Mouse (Mus musculus) small intestine, adult 2 months (tissue): Measurements from ENCODE around the gene Wnt9b. TPM values are rescaled to one million over a fixed set of nuclear protein-coding genes. Genes with fewer than 3 reads are reported as not detected.

Experiments
- H3K27ac ChIP-seq: fragments of 200-500 bp; 2 replicates; pipeline ENCODE4 v1.5.1; 2012; ENCODE audit warnings: low read depth, low read length, control low read depth, inconsistent platforms; ENCODE audit not compliant: insufficient read depth
- H3K27me3 ChIP-seq: fragments of 200-500 bp; 2 replicates; pipeline ENCODE4 v1.6.1; 2012; ENCODE audit warnings: mild to moderate bottlenecking, moderate library complexity, low read length, inconsistent platforms; ENCODE audit not compliant: control insufficient read depth, insufficient read depth
- H3K36me3 ChIP-seq: fragments of 200-500 bp; 2 replicates; pipeline ENCODE4 v1.6.1; 2012; ENCODE audit warnings: mild to moderate bottlenecking, low read length, control low read depth, inconsistent platforms; ENCODE audit not compliant: control insufficient read depth, insufficient read depth
- H3K4me1 ChIP-seq: fragments of 200-500 bp; 2 replicates; pipeline ENCODE4 v1.6.1; 2012; ENCODE audit warnings: low read length, inconsistent platforms, mixed read lengths; ENCODE audit not compliant: control insufficient read depth, insufficient read depth, insufficient read length
- H3K4me3 ChIP-seq: fragments of 200-500 bp; 2 replicates; pipeline ENCODE4 v1.5.1; 2012; ENCODE audit warnings: low read depth, mild to moderate bottlenecking, control low read depth, inconsistent platforms, low read length, moderate library complexity
- CTCF ChIP-seq: fragments of 200-500 bp; IDR thresholded peaks from 2 replicates; pipeline ENCODE4 v1.5.1; 2012; ENCODE audit warnings: low read depth, mild to moderate bottlenecking, control low read depth, inconsistent platforms, low read length, moderate library complexity, mixed read lengths; ENCODE audit not compliant: insufficient replicate concordance, insufficient read length; ENCODE audit errors: extremely low read depth
- POLR2A ChIP-seq: fragments of 200-500 bp; IDR thresholded peaks from 2 replicates; pipeline ENCODE4 v1.6.1; 2012; ENCODE audit warnings: low read depth, mild to moderate bottlenecking, control low read depth, inconsistent platforms, low read length, moderate library complexity
- WGBS: fragments of 180-500 bp; shearing (Covaris S2); methylation state at CpG from one replicate; pipeline ENCODE4 v1.1.7; 2018; 5-methylcytosine and 5-hydroxymethylcytosine counted together
- polyA plus RNA-seq: library from polyadenylated mRNA; depleted of rRNA; stranded (reverse); fragments of >200 nt; gene quantifications from 2 replicates; pipeline ENCODE4 v1.2.3, GENCODE M21; 2012

Gene Wnt9b
- polyA plus RNA-seq, 1 experiment, result 0.10 TPM

- Histone ChIP-seq H3K4me1 (peaks cover 2% of the 10 kb centered on the region; the same call in 1 of the 2 replicates), H3K27ac (no peak overlapping the region), H3K27me3 (no peaks in the 10 kb centered on the region), H3K4me3 (no peak overlapping the region), H3K36me3 (no peaks in the 10 kb centered on the region)
- 49% methylated on average over 11 of the region's 11 CpGs for WGBS
- TF ChIP-seq POLR2A (no peak), CTCF (peak; percentile 40; the same call in 1 of the 2 replicates)
Measured at GRCm38 (mm10) chr11:103758054-103758453, 8.4 kb upstream of the Wnt9b start.

- H3K4me1 ChIP-seq, result peaks cover 6% of the 10 kb centered on the region; the same call in 1 of the 2 replicates
- 50% methylated on average over 3 of the region's 3 CpGs for WGBS
- H3K27ac ChIP-seq, result no peak overlapping the region
- TF ChIP-seq CTCF (no peak), POLR2A (no peak)
- no peak overlapping the region for H3K4me3 ChIP-seq
- H3K27me3 ChIP-seq, result peaks cover 14% of the 10 kb centered on the region
- no peaks in the 10 kb centered on the region for H3K36me3 ChIP-seq
Measured at GRCm38 (mm10) chr11:103750612-103751011, 991 bp upstream of the Wnt9b start.

GRCm38 (mm10) chr11:103735046-103735781, 14.4 kb downstream of the Wnt9b start:
- 0 out of 2 replicates have a peak overlapping the region, but pooled peaks have one; percentile 5 for H3K4me3 ChIP-seq
- peak overlapping the region; percentile 44; the same call in 1 of the 2 replicates for H3K27ac ChIP-seq

GRCm38 (mm10) chr11:103734411-103735045, 15.1 kb downstream of the Wnt9b start:
- no peak overlapping the region for H3K27ac ChIP-seq
- no peak overlapping the region for H3K4me3 ChIP-seq
- H3K27me3 ChIP-seq, result no peaks in the 10 kb centered on the region
- TF ChIP-seq CTCF, result no peak
- TF ChIP-seq POLR2A, result no peak
- no peaks in the 10 kb centered on the region for H3K36me3 ChIP-seq
- peaks cover 27% of the 10 kb centered on the region for H3K4me1 ChIP-seq
- 29% methylated on average over 5 of the region's 5 CpGs for WGBS

More at GRCm38 (mm10) chr11:103735046-103735781, 14.4 kb downstream of the Wnt9b start:
- H3K36me3 ChIP-seq, result no peaks in the 10 kb centered on the region
- no peaks in the 10 kb centered on the region for H3K27me3 ChIP-seq
- no peak for TF ChIP-seq POLR2A
- TF ChIP-seq CTCF, result no peak
- 25% methylated on average over 19 of the region's 19 CpGs for WGBS
- H3K4me1 ChIP-seq, result peaks cover 27% of the 10 kb centered on the region

GRCm38 (mm10) chr11:103733961-103734360, 15.7 kb downstream of the Wnt9b start:
- no peaks in the 10 kb centered on the region for H3K27me3 ChIP-seq
- H3K36me3 ChIP-seq, result no peaks in the 10 kb centered on the region
- H3K27ac ChIP-seq, result no peak overlapping the region
- no peak for TF ChIP-seq CTCF
- TF ChIP-seq POLR2A, result no peak
- WGBS, result 58% methylated on average over 2 of the region's 2 CpGs
- H3K4me3 ChIP-seq, result no peak overlapping the region
- H3K4me1 ChIP-seq, result peaks cover 27% of the 10 kb centered on the region

GRCm38 (mm10) chr11:103733069-103733468, 16.6 kb downstream of the Wnt9b start:
- Histone ChIP-seq H3K27ac (no peak overlapping the region), H3K4me3 (no peak overlapping the region), H3K4me1 (peaks cover 25% of the 10 kb centered on the region), H3K36me3 (no peaks in the 10 kb centered on the region), H3K27me3 (no peaks in the 10 kb centered on the region)
- WGBS, result 88% methylated on average over 4 of the region's 4 CpGs
- TF ChIP-seq CTCF, result no peak

GRCm38 (mm10) chr11:103732306-103732705, 17.3 kb downstream of the Wnt9b start:
- TF ChIP-seq POLR2A (no peak), CTCF (no peak)
- no peak overlapping the region for H3K27ac ChIP-seq
- H3K27me3 ChIP-seq, result no peaks in the 10 kb centered on the region
- peaks cover 17% of the 10 kb centered on the region for H3K4me1 ChIP-seq
- no peak overlapping the region for H3K4me3 ChIP-seq
- 94% methylated on average over 7 of the region's 7 CpGs for WGBS
- no peaks in the 10 kb centered on the region for H3K36me3 ChIP-seq
